Mouse (Mus musculus): Measurements from ENCODE around the gene Sorl1.

- TF ChIP-seq CTCF (IDR thresholded peaks at IDR 0.05; ENCODE audit: low read depth) (no peak), EP300 (optimal IDR thresholded peaks at IDR 0.05) (no peak)
Observed at GRCm38 (mm10) chr9:41974661-41975060, 149.4 kb downstream of the Sorl1 start.

Measured in stomach, postnatal 0 days (tissue).